Mouse (Mus musculus) brain, embryonic 14.5 days (tissue): ENCODE measurements around the gene Tbc1d10b. TPM values are rescaled to one million over a fixed set of nuclear protein-coding genes. Genes with fewer than 3 reads are reported as not detected.

Experiments
- DNase-seq: peaks from one replicate; pipeline ENCODE4 v3.0.0-alpha.2; 2011; ENCODE audit warnings: low read depth
- CTCF ChIP-seq: fragments of 200-500 bp; IDR thresholded peaks from 2 replicates; pipeline ENCODE4 v1.5.1; 2012; ENCODE audit warnings: inconsistent platforms, mild to moderate bottlenecking, moderate library complexity, borderline replicate concordance; ENCODE audit not compliant: insufficient read depth, insufficient read length; ENCODE audit errors: extremely low read depth
- POLR2A ChIP-seq: fragments of 200-500 bp; IDR thresholded peaks from 2 replicates; pipeline ENCODE4 v1.6.1; 2012; ENCODE audit warnings: mild to moderate bottlenecking, inconsistent platforms, borderline replicate concordance; ENCODE audit not compliant: poor library complexity, insufficient read depth, insufficient read length, severe bottlenecking; ENCODE audit errors: extremely low read depth
- polyA plus RNA-seq: library from polyadenylated mRNA; depleted of rRNA; stranded (reverse); fragments of >200 nt; gene quantifications from 2 replicates; pipeline ENCODE4 v1.2.3, GENCODE M21; 2012

Tbc1d10b gene
- polyA plus RNA-seq, 1 experiment = 66.1 TPM

DNA sequence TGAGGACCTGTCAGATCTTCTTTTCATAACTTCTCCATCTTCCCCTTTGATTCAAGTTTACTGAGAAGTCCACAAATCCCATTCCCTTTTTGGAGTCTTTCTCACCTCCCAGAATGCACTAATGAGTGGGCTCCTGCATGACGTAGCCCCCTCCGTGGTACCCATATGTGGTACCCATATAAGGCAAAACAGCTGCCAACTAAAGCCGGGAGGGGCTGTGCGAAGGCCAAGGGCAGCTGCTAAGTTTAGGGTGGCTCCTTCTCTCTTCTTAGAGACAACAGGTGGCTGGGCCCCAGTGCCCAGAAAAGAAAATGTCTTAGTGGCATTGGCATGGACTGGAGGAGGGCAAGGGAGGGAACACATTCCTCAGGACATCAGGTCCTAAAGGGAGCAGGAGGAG is 2.0 kb upstream of the Tbc1d10b start:
- TF ChIP-seq CTCF (no peak), POLR2A (no peak)
- DNase-seq = no peak

- no peak for DNase-seq
- TF ChIP-seq CTCF (no peak), POLR2A (no peak)
Observed at GRCm38 (mm10) chr7:127209851-127210250, 1.6 kb upstream of the Tbc1d10b start.

DNA sequence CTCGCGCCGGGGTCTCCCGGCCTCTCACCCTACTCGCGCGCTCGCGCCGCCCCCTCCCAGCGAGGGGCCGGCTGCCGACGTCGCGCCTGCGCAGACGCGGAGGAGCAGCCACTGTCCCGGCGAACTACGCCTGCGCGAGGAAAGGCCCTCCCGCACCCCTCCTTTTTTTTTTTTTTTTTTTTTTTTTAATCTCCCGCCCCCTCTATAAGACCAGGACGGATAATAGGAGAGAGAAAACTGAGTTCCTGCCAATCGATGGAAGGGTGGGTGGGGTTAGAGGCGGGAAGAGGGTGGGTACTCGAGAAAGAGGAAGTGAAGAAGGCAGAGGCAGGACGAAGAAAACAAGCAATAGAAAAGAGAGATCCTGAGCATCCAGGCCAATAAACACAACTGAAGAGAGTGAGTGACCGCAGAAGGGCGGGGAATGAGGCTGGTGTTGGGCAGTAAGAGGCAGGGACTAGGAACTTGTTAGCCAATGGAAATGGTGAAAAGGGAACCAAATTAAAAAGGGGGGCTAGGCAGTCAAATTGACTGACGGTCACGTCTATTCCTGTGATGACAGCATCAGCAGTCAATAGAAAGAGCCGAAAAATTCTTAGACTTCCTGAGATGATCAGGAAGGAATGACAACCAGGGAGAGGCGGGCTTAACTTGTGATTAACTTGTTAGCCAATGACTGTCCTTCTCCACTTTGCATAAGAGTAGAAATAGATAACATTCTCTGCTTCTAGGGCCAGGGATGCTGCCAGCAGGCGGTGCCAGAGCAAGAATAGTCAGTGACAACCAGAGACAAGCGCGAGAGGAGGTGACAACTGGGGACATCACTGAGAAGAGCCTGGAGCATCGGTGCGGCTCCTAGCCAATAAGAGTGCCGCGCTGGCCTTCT is 528 bp upstream of the Tbc1d10b start, which contains the start of gene Mylpf:
Gene Mylpf (plus strand): TSS at position 338 of the 886 bp plus-strand sequence.
- peak; percentile 100 for DNase-seq
- peak; percentile 77 for TF ChIP-seq POLR2A
- peak; percentile 56; the same call in 1 of the 2 replicates for TF ChIP-seq CTCF

DNA sequence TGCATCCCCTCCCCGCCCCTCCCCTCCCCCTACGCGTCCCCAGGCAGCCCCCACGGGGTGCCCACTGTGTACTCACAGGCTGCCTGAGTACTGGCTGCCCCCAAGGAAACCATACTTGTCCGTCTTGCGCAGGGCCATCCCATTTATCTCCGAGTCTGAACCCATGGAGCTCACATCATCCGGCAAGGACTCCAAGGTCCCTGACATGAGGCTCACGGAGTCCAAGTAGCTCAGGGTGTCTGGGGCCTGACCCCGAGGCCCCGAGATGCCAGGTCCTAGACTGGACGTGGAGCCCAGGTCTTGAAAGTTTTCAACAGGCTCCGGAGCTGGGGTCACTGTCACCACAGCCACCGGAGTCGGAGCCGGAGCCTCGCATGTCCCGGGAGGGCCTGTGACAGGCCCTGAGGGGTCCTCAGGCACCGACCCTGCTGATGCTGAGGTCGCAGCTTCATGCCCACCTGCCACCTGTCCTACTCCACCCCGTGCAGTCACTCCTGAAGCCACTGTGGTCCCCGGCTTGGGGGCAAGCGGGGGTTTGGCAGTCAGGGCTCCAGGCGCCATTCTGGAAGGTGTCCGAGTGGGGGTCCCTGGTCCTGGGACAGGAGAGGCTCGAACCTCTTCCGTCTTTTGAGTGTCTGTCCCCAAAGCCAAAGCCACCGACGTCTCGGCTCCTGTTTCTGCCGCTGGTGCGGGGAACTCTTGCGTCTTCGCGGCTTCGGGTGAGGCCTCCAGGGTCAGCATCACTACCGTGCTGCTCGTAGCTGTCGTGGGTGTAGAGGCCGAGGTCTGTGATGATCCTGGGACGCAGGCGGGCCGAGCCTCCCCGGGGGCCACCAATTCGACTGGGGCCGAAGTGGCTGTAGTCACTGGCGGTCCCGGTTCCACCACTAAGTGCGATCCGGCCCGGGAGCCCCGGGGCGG is 634 bp downstream of the Tbc1d10b start:
- TF ChIP-seq POLR2A (no peak), CTCF (no peak; the same call in 1 of the 2 replicates)
- peak; percentile 29 for DNase-seq

GRCm38 (mm10) chr7:127206606-127207005 is 1.7 kb downstream of the Tbc1d10b start:
- no peak for DNase-seq
- TF ChIP-seq POLR2A = no peak
- TF ChIP-seq CTCF = no peak

DNA sequence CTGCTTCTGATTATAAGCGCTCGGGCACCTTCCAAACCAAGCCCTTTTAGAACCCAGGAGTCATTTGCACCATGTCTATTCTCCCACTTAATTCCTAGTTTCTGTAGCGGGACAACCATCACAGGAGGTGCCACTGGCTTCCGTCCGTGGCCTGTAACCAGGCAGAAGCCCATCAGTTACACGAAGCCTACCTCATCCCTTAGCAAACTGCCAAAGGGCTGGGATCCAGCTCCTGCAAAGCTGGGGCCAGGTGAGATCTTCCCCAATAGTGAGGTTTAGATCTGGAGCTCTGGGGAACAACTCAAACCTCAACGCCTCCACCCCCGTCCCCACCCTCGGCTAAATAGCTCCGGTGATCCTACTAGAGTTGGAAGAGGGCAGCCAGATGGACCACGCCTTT is 11.8 kb downstream of the Tbc1d10b start:
- no peak for DNase-seq
- no peak for TF ChIP-seq POLR2A

GRCm38 (mm10) chr7:127195544-127196295 is 12.5 kb downstream of the Tbc1d10b start, which contains the start of gene Cd2bp2:
TSS of gene Cd2bp2 (minus strand) at chr7:127196050.
- TF ChIP-seq CTCF (peak; percentile 41; the same call in 1 of the 2 replicates), POLR2A (peak; percentile 9; the same call in 1 of the 2 replicates)
- DNase-seq = peak; percentile 99

- TF ChIP-seq CTCF (no peak), POLR2A (no peak)
- no peak for DNase-seq
Observed at GRCm38 (mm10) chr7:127194633-127195029, 13.6 kb downstream of the Tbc1d10b start.

DNA sequence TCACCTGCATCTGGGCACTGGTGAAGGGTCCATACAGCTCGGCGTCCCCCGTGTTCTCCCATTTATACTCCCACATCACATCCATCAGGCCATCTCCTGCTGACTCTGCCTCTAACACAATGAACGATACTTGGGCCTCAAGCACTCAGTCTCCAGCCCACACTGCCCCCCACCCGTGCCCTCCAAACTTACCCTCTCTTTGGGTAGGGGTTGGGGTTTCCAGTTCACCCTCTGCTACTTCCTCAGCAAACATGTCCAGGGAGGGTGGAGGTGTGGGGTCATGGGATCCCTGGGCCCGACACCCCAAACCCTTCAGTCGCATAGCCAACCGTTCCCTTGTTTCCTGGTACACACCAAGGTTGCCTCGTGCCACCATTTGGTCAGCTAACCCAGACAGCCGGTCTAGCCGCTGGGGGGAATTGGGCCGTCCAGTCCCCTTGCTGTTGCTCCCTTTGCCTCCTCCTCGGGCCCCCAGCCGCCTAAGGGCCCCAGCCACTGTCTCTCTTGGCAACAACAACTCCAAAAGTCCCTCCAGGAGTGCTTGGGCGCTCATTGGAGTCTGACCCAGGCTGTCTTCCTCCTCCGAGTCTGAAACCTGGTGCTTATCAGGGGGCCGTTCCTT is 14.1 kb downstream of the Tbc1d10b start:
- TF ChIP-seq POLR2A (no peak), CTCF (no peak)
- no peak for DNase-seq

GRCm38 (mm10) chr7:127192989-127193388 is 15.3 kb downstream of the Tbc1d10b start:
- TF ChIP-seq CTCF (no peak), POLR2A (no peak)
- no peak for DNase-seq
